Mouse (Mus musculus) thymus, adult 2 months (tissue): ENCODE measurements around the gene Ssr1.

Source experiments
- CTCF ChIP-seq: fragments of 200-500 bp; IDR thresholded peaks from 2 replicates; pipeline ENCODE4 v1.5.1; 2012; ENCODE audit warnings: mild to moderate bottlenecking, control low read depth, low read length, moderate library complexity, borderline replicate concordance; ENCODE audit not compliant: control insufficient read depth, poor library complexity, insufficient read depth; ENCODE audit errors: extremely low read depth
- POLR2A ChIP-seq: fragments of 200-500 bp; IDR thresholded peaks from 2 replicates; pipeline ENCODE4 v1.6.1; 2012; ENCODE audit warnings: mild to moderate bottlenecking, low read length, control low read depth, moderate library complexity; ENCODE audit not compliant: control insufficient read depth, poor library complexity, insufficient read depth; ENCODE audit errors: extremely low read depth

- TF ChIP-seq POLR2A, result no peak
- TF ChIP-seq CTCF, result no peak
Observed at GRCm38 (mm10) chr13:38028407-38028806, 34.4 kb upstream of the Ssr1 start.
